Mouse (Mus musculus) cerebellum, adult 2 months (tissue): ENCODE data around the gene Plxnb1.

Experiments used
- CTCF ChIP-seq: fragments of 200-500 bp; IDR thresholded peaks from 2 replicates; pipeline ENCODE4 v1.5.1; 2011; ENCODE audit warnings: low read depth, mild to moderate bottlenecking, control low read depth, low read length, moderate library complexity, borderline replicate concordance; ENCODE audit not compliant: insufficient read depth
- POLR2A ChIP-seq: fragments of 200-500 bp; IDR thresholded peaks from 2 replicates; pipeline ENCODE4 v1.6.1; 2011; ENCODE audit warnings: low read length, control low read depth, borderline replicate concordance; ENCODE audit not compliant: insufficient read depth

DNA sequence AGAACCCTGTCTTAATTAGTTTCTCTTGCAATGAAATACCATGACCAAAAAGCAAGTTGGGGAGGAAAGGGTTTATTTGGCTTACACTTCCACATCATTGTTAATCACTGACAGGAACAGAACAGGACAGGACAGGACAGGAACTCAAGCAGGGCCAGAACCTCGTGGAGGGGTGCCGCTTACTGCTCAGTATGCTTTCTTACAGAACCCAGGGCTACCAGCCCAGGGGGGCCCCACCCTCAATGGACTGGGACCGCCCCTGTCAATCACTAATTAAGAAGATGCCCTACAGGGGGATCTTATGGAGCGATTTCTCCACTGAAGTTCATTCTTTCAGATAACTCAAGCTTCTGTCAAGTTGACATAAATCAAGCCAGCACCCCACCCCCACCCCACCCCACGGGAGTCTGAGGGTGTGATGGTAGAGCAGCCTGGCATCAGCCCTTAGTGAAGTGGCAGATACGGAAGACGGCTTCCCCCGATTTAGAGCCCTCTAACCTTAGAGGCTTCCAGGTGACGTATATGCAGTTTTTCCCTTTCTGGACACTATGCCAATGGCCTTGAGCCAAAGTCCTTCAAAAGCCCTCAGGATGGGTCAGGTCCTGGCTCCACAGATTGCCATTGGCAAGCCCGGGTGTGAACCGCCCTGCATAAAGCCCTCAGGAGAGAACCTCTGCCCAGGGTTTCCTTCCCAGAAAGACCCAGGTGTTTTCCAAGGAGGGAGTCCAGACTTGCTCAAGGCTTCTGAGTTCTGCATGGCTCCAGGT lies 1.2 kb upstream of the Plxnb1 start:
- no peak for TF ChIP-seq CTCF
- TF ChIP-seq POLR2A, result no peak
